ENCODE assay signal across 20 mouse cellular contexts in the genomic region with DNA sequence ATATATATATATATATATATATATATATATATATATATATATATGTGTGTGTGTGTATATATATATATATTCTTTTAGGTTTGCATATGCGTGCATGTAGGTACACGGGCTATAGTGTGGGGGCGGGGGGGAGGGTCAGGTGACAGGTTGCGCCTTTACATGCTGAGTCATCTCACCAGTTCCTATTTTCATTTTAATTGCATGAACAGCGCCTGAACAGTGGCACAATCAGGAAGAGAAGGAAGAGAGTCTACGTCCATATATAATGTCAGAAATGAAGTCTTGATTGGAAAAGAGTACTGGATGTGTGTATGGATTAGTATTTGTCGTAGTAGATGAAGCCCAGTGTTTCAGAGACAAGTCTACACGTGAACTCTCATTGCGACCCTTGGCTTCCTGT.
DNase-seq lines count a peak whose midpoint lies in the region; ATAC-seq and TF ChIP-seq lines count a peak whose summit lies in the region.
"Had no signal": no experiment of that assay in that cellular context is flagged by ENCODE, and none has a peak within 500 bp of the region (broad histone marks: within the 10 kb centered on the region; RNA-seq: fewer than 3 reads in every experiment).

No protein-coding gene starts in this region.

- H3K27ac ChIP-seq in hindbrain, embryonic 14.5 days, result peak overlapping the region; percentile 85
- H3K27ac ChIP-seq in hindbrain, embryonic 11.5 days (ENCODE audit: low read depth, low read length), result no peak overlapping the region
- peak overlapping the region; percentile 63; the same call in 1 of the 2 replicates for H3K27ac ChIP-seq in ES-Bruce4 (ENCODE audit: insufficient read depth, low read length)
- H3K27ac ChIP-seq in hindbrain, embryonic 15.5 days (replicated peaks), result peak overlapping the region; percentile 79; the same call in 1 of the 2 replicates
- H3K27ac ChIP-seq: kidney, postnatal 0 days; limb, embryonic 15.5 days; liver, embryonic 15.5 days; stomach, postnatal 0 days had no signal

- no peak for DNase-seq in hindbrain, embryonic 14.5 days (ENCODE audit: low spot score)
- no peak for DNase-seq in hindbrain, embryonic 11.5 days (ENCODE audit: low spot score)
- DNase-seq in 416B (ENCODE audit: low read depth), result peak; percentile 25
- DNase-seq in spleen, postnatal 4 days (ENCODE audit: low spot score in 2 of 2), result no peak
- no peak for DNase-seq in lung, postnatal 25 days (ENCODE audit: low spot score)
- DNase-seq: adrenal gland, postnatal 25 days; cerebellum, adult 11 months; gastrocnemius, postnatal 36 days; kidney, adult 18-20 months; layer of hippocampus, postnatal 36 days; retina, postnatal 1 day; right cerebral cortex, postnatal 4 days; thymus, postnatal 14 days had no signal

- no peaks in the 10 kb centered on the region for H3K9me3 ChIP-seq in hindbrain, embryonic 14.5 days (ENCODE audit: control insufficient read depth, low read length)
- no peaks in the 10 kb centered on the region for H3K9me3 ChIP-seq in hindbrain, embryonic 11.5 days (ENCODE audit: control insufficient read depth, low read length)
- H3K9me3 ChIP-seq in ES-Bruce4 (replicated peaks; ENCODE audit: control insufficient read depth, insufficient read depth, low read length, poor library complexity, severe bottlenecking), result peaks cover 2% of the 10 kb centered on the region; the same call in 1 of the 2 replicates
- no peaks in the 10 kb centered on the region for H3K9me3 ChIP-seq in hindbrain, embryonic 15.5 days
- H3K9me3 ChIP-seq: limb, embryonic 15.5 days; liver, embryonic 15.5 days had no signal

- H3K27me3 ChIP-seq in hindbrain, embryonic 14.5 days (ENCODE audit: control insufficient read depth, insufficient read depth, low read length), result no peaks in the 10 kb centered on the region
- no peaks in the 10 kb centered on the region for H3K27me3 ChIP-seq in hindbrain, embryonic 11.5 days (ENCODE audit: control insufficient read depth, insufficient read depth, low read length)
- H3K27me3 ChIP-seq in ES-Bruce4 (ENCODE audit: control insufficient read depth, insufficient read depth, low read length, poor library complexity, severe bottlenecking), result no peaks in the 10 kb centered on the region
- no peaks in the 10 kb centered on the region for H3K27me3 ChIP-seq in hindbrain, embryonic 15.5 days
- H3K27me3 ChIP-seq: limb, embryonic 15.5 days; liver, embryonic 15.5 days had no signal

- H3K9ac ChIP-seq in hindbrain, embryonic 14.5 days, result no peak overlapping the region
- H3K9ac ChIP-seq in hindbrain, embryonic 11.5 days (ENCODE audit: low read depth, low read length), result no peak overlapping the region
- no peak overlapping the region for H3K9ac ChIP-seq in ES-Bruce4 (ENCODE audit: low read depth, poor library complexity, severe bottlenecking)
- no peak overlapping the region for H3K9ac ChIP-seq in hindbrain, embryonic 15.5 days
- H3K9ac ChIP-seq: limb, embryonic 15.5 days; liver, embryonic 15.5 days had no signal

- no peak for TF ChIP-seq CTCF in ES-Bruce4 (IDR thresholded peaks at IDR 0.05; ENCODE audit: low read depth, low read length)

- H3K4me2 ChIP-seq in hindbrain, embryonic 14.5 days (replicated peaks), result no peak overlapping the region
- H3K4me2 ChIP-seq in hindbrain, embryonic 11.5 days (replicated peaks; ENCODE audit: low read depth, low read length), result no peak overlapping the region
- H3K4me2 ChIP-seq in hindbrain, embryonic 15.5 days, result no peak overlapping the region
- H3K4me2 ChIP-seq: limb, embryonic 15.5 days; liver, embryonic 15.5 days had no signal

- ATAC-seq in hindbrain, embryonic 14.5 days (ENCODE audit: low FRiP score), result no peak
- ATAC-seq in hindbrain, embryonic 11.5 days (ENCODE audit: low FRiP score), result no peak
- no peak for ATAC-seq in hindbrain, embryonic 15.5 days (ENCODE audit: low FRiP score, low read depth)

- no peak for TF ChIP-seq POLR2A in ES-Bruce4 (IDR thresholded peaks at IDR 0.05; ENCODE audit: insufficient read depth, low read length)

- peaks cover 22% of the 10 kb centered on the region for H3K4me1 ChIP-seq in hindbrain, embryonic 14.5 days (replicated peaks; ENCODE audit: control insufficient read depth, insufficient read depth, low read length)
- H3K4me1 ChIP-seq in hindbrain, embryonic 11.5 days (replicated peaks; ENCODE audit: control insufficient read depth, insufficient read depth, low read length), result 0 out of 2 replicates have a peak, but pooled peaks cover 2% of the 10 kb centered on the region
- peaks cover 5% of the 10 kb centered on the region for H3K4me1 ChIP-seq in ES-Bruce4 (ENCODE audit: control insufficient read depth, insufficient read depth, low read length)
- H3K4me1 ChIP-seq in hindbrain, embryonic 15.5 days (replicated peaks), result peaks cover 22% of the 10 kb centered on the region

- H3K36me3 ChIP-seq in hindbrain, embryonic 14.5 days (replicated peaks; ENCODE audit: control insufficient read depth, insufficient read depth), result 0 out of 2 replicates have a peak, but pooled peaks cover 6% of the 10 kb centered on the region
- H3K36me3 ChIP-seq in hindbrain, embryonic 11.5 days (ENCODE audit: control insufficient read depth, insufficient read depth, low read length), result no peaks in the 10 kb centered on the region
- H3K36me3 ChIP-seq in ES-Bruce4 (ENCODE audit: control insufficient read depth, insufficient read depth, low read length, poor library complexity, severe bottlenecking), result no peaks in the 10 kb centered on the region
- no peaks in the 10 kb centered on the region for H3K36me3 ChIP-seq in hindbrain, embryonic 15.5 days
- H3K36me3 ChIP-seq: G1E; limb, embryonic 15.5 days; liver, embryonic 15.5 days had no signal

- no peak overlapping the region for H3K4me3 ChIP-seq in hindbrain, embryonic 14.5 days (replicated peaks; ENCODE audit: low read length)
- no peak overlapping the region for H3K4me3 ChIP-seq in hindbrain, embryonic 11.5 days (ENCODE audit: low read depth, low read length)
- H3K4me3 ChIP-seq in ES-Bruce4 (ENCODE audit: low read depth, low read length), result no peak overlapping the region
- H3K4me3 ChIP-seq in hindbrain, embryonic 15.5 days, result no peak overlapping the region
- H3K4me3 ChIP-seq: limb, embryonic 15.5 days; liver, embryonic 15.5 days had no signal

- WGBS in hindbrain, embryonic 14.5 days, result 91% methylated on average over 9 of the region's 9 CpGs
- WGBS in hindbrain, embryonic 11.5 days, result 89% methylated on average over 9 of the region's 9 CpGs
- 87% methylated on average over 9 of the region's 9 CpGs for WGBS in hindbrain, embryonic 15.5 days

- TF ChIP-seq EP300 in ES-Bruce4 (IDR thresholded peaks at IDR 0.05; ENCODE audit: insufficient read depth, low read depth, low read length), result no peak
